Mouse (Mus musculus): ENCODE data around the gene Abhd16a. TPM values are rescaled to one million over a fixed set of nuclear protein-coding genes. Genes with fewer than 3 reads are reported as not detected.
A peak's percentile ranks its signal among the peaks of the same experiment; 100 is the strongest.

Gene Abhd16a
- polyA plus RNA-seq, 1 experiment from 2014 or later = 52.6 TPM

GRCm38 (mm10) chr17:35088151-35088550 is 912 bp upstream of the Abhd16a start:
- peaks cover 6% of the 10 kb centered on the region; the same call in 1 of the 2 replicates for H3K4me1 ChIP-seq (replicated peaks; ENCODE audit: control insufficient read depth, insufficient read depth, low read length)
- no peak overlapping the region for H3K27ac ChIP-seq (ENCODE audit: low read depth, low read length)
- no peaks in the 10 kb centered on the region; the same call in 1 of the 2 replicates for H3K36me3 ChIP-seq (ENCODE audit: control insufficient read depth, insufficient read depth, low read length)
- no peak for DNase-seq (ENCODE audit: low spot score)
- no peak overlapping the region for H3K4me2 ChIP-seq (ENCODE audit: low read depth, low read length, severe bottlenecking)
- no peaks in the 10 kb centered on the region for H3K9me3 ChIP-seq (ENCODE audit: control insufficient read depth, low read length)
- no peak overlapping the region for H3K9ac ChIP-seq (ENCODE audit: low read length)
- no peak overlapping the region for H3K4me3 ChIP-seq (ENCODE audit: low read depth, low read length)
- WGBS = 48% methylated on average over 2 of the region's 2 CpGs
- ATAC-seq (replicated peaks; ENCODE audit: low FRiP score) = no peak
- no peaks in the 10 kb centered on the region for H3K27me3 ChIP-seq (ENCODE audit: control insufficient read depth, insufficient read depth, low read length)

- Histone ChIP-seq H3K9ac (ENCODE audit: low read length) (peak overlapping the region; percentile 90), H3K4me2 (ENCODE audit: low read depth, low read length, severe bottlenecking) (peak overlapping the region; percentile 67), H3K36me3 (ENCODE audit: control insufficient read depth, insufficient read depth, low read length) (no peaks in the 10 kb centered on the region; the same call in 1 of the 2 replicates), H3K27ac (ENCODE audit: low read depth, low read length) (no peak overlapping the region), H3K9me3 (ENCODE audit: control insufficient read depth, low read length) (no peaks in the 10 kb centered on the region), H3K4me3 (ENCODE audit: low read depth, low read length) (peak overlapping the region; percentile 60), H3K4me1 (replicated peaks; ENCODE audit: control insufficient read depth, insufficient read depth, low read length) (peaks cover 6% of the 10 kb centered on the region; the same call in 1 of the 2 replicates), H3K27me3 (ENCODE audit: control insufficient read depth, insufficient read depth, low read length) (no peaks in the 10 kb centered on the region)
- 80% methylated on average over 8 of the region's 8 CpGs for WGBS
- no peak for DNase-seq (ENCODE audit: low spot score)
- ATAC-seq (replicated peaks; ENCODE audit: low FRiP score) = no peak
Observed at GRCm38 (mm10) chr17:35090166-35090932, 1.3 kb downstream of the Abhd16a start.

GRCm38 (mm10) chr17:35092403-35093198 is 3.5 kb downstream of the Abhd16a start:
- Histone ChIP-seq H3K27me3 (ENCODE audit: control insufficient read depth, insufficient read depth, low read length) (no peaks in the 10 kb centered on the region), H3K4me1 (replicated peaks; ENCODE audit: control insufficient read depth, insufficient read depth, low read length) (peaks cover 6% of the 10 kb centered on the region; the same call in 1 of the 2 replicates), H3K9ac (ENCODE audit: low read length) (no peak overlapping the region), H3K4me3 (ENCODE audit: low read depth, low read length) (no peak overlapping the region), H3K4me2 (ENCODE audit: low read depth, low read length, severe bottlenecking) (no peak overlapping the region), H3K27ac (ENCODE audit: low read depth, low read length) (no peak overlapping the region), H3K36me3 (ENCODE audit: control insufficient read depth, insufficient read depth, low read length) (no peaks in the 10 kb centered on the region; the same call in 1 of the 2 replicates), H3K9me3 (ENCODE audit: control insufficient read depth, low read length) (no peaks in the 10 kb centered on the region)
- 90% methylated on average over 14 of the region's 14 CpGs for WGBS
- ATAC-seq (replicated peaks; ENCODE audit: low FRiP score) = no peak
- no peak for DNase-seq (ENCODE audit: low spot score)

- DNase-seq (ENCODE audit: low spot score) (no peak), ATAC-seq (replicated peaks; ENCODE audit: low FRiP score) (no peak)
- H3K9me3 ChIP-seq (ENCODE audit: control insufficient read depth, low read length) = no peaks in the 10 kb centered on the region
- no peak overlapping the region for H3K4me3 ChIP-seq (ENCODE audit: low read depth, low read length)
- no peaks in the 10 kb centered on the region; the same call in 1 of the 2 replicates for H3K36me3 ChIP-seq (ENCODE audit: control insufficient read depth, insufficient read depth, low read length)
- H3K27ac ChIP-seq (ENCODE audit: low read depth, low read length) = no peak overlapping the region
- no peak overlapping the region for H3K9ac ChIP-seq (ENCODE audit: low read length)
- H3K4me1 ChIP-seq (replicated peaks; ENCODE audit: control insufficient read depth, insufficient read depth, low read length) = peaks cover 6% of the 10 kb centered on the region; the same call in 1 of the 2 replicates
- WGBS = 91% methylated on average over 15 of the region's 15 CpGs
- no peaks in the 10 kb centered on the region for H3K27me3 ChIP-seq (ENCODE audit: control insufficient read depth, insufficient read depth, low read length)
- no peak overlapping the region for H3K4me2 ChIP-seq (ENCODE audit: low read depth, low read length, severe bottlenecking)
Observed at GRCm38 (mm10) chr17:35094475-35095365, 5.7 kb downstream of the Abhd16a start.

GRCm38 (mm10) chr17:35096597-35096996 is 7.5 kb downstream of the Abhd16a start:
- Histone ChIP-seq H3K4me3 (ENCODE audit: low read depth, low read length) (no peak overlapping the region), H3K4me1 (replicated peaks; ENCODE audit: control insufficient read depth, insufficient read depth, low read length) (no peaks in the 10 kb centered on the region), H3K27ac (ENCODE audit: low read depth, low read length) (no peak overlapping the region), H3K9me3 (ENCODE audit: control insufficient read depth, low read length) (no peaks in the 10 kb centered on the region), H3K4me2 (ENCODE audit: low read depth, low read length, severe bottlenecking) (no peak overlapping the region), H3K9ac (ENCODE audit: low read length) (no peak overlapping the region), H3K27me3 (ENCODE audit: control insufficient read depth, insufficient read depth, low read length) (no peaks in the 10 kb centered on the region), H3K36me3 (ENCODE audit: control insufficient read depth, insufficient read depth, low read length) (no peaks in the 10 kb centered on the region; the same call in 1 of the 2 replicates)
- WGBS = 88% methylated on average over 12 of the region's 12 CpGs
- no peak for DNase-seq (ENCODE audit: low spot score)
- no peak for ATAC-seq (replicated peaks; ENCODE audit: low FRiP score)

GRCm38 (mm10) chr17:35097164-35097655 is 8.1 kb downstream of the Abhd16a start:
- 85% methylated on average over 12 of the region's 12 CpGs for WGBS
- H3K9me3 ChIP-seq (ENCODE audit: control insufficient read depth, low read length) = no peaks in the 10 kb centered on the region
- peaks cover 5% of the 10 kb centered on the region for H3K36me3 ChIP-seq (ENCODE audit: control insufficient read depth, insufficient read depth, low read length)
- ATAC-seq (replicated peaks; ENCODE audit: low FRiP score) (no peak), DNase-seq (ENCODE audit: low spot score) (no peak)
- H3K4me2 ChIP-seq (ENCODE audit: low read depth, low read length, severe bottlenecking) = no peak overlapping the region
- no peak overlapping the region for H3K4me3 ChIP-seq (ENCODE audit: low read depth, low read length)
- H3K4me1 ChIP-seq (replicated peaks; ENCODE audit: control insufficient read depth, insufficient read depth, low read length) = no peaks in the 10 kb centered on the region
- no peaks in the 10 kb centered on the region for H3K27me3 ChIP-seq (ENCODE audit: control insufficient read depth, insufficient read depth, low read length)
- no peak overlapping the region for H3K9ac ChIP-seq (ENCODE audit: low read length)
- H3K27ac ChIP-seq (ENCODE audit: low read depth, low read length) = no peak overlapping the region

- Histone ChIP-seq H3K4me1 (replicated peaks; ENCODE audit: control insufficient read depth, insufficient read depth, low read length) (no peaks in the 10 kb centered on the region), H3K9me3 (ENCODE audit: control insufficient read depth, low read length) (no peaks in the 10 kb centered on the region), H3K4me2 (ENCODE audit: low read depth, low read length, severe bottlenecking) (no peak overlapping the region), H3K27ac (ENCODE audit: low read depth, low read length) (no peak overlapping the region), H3K27me3 (ENCODE audit: control insufficient read depth, insufficient read depth, low read length) (no peaks in the 10 kb centered on the region), H3K4me3 (ENCODE audit: low read depth, low read length) (no peak overlapping the region), H3K9ac (ENCODE audit: low read length) (no peak overlapping the region), H3K36me3 (ENCODE audit: control insufficient read depth, insufficient read depth, low read length) (peaks cover 7% of the 10 kb centered on the region)
- ATAC-seq (replicated peaks; ENCODE audit: low FRiP score) (no peak), DNase-seq (ENCODE audit: low spot score) (no peak)
- 78% methylated on average over 10 of the region's 10 CpGs for WGBS
Observed at GRCm38 (mm10) chr17:35100196-35100765, 11.2 kb downstream of the Abhd16a start.

- H3K36me3 ChIP-seq (ENCODE audit: control insufficient read depth, insufficient read depth, low read length) = peaks cover 7% of the 10 kb centered on the region
- 91% methylated on average over 11 of the region's 11 CpGs for WGBS
- ATAC-seq (replicated peaks; ENCODE audit: low FRiP score) = no peak
Observed at GRCm38 (mm10) chr17:35101161-35101560, 12.1 kb downstream of the Abhd16a start.

More at GRCm38 (mm10) chr17:35101161-35101560, 12.1 kb downstream of the Abhd16a start:
- Histone ChIP-seq H3K9ac (ENCODE audit: low read length) (no peak overlapping the region), H3K27me3 (ENCODE audit: control insufficient read depth, insufficient read depth, low read length) (no peaks in the 10 kb centered on the region), H3K4me2 (ENCODE audit: low read depth, low read length, severe bottlenecking) (no peak overlapping the region), H3K4me1 (replicated peaks; ENCODE audit: control insufficient read depth, insufficient read depth, low read length) (no peaks in the 10 kb centered on the region), H3K27ac (ENCODE audit: low read depth, low read length) (no peak overlapping the region), H3K4me3 (ENCODE audit: low read depth, low read length) (no peak overlapping the region), H3K9me3 (ENCODE audit: control insufficient read depth, low read length) (no peaks in the 10 kb centered on the region)
- DNase-seq (ENCODE audit: low spot score) = no peak

Data from forebrain, embryonic 11.5 days (tissue).